Mouse (Mus musculus) liver, postnatal 0 days (tissue): Measurements from ENCODE around the gene Cbx4.

Experiments
- CTCF ChIP-seq: sonication (generic); IDR thresholded peaks from 2 replicates; pipeline ENCODE4 v1.5.1; 2016; ENCODE audit warnings: antibody characterized with exemption, low read depth
- EP300 ChIP-seq: IDR thresholded peaks from 2 replicates; pipeline ENCODE4 v1.6.1; 2016; ENCODE audit warnings: antibody characterized with exemption, low read depth, mild to moderate bottlenecking

DNA sequence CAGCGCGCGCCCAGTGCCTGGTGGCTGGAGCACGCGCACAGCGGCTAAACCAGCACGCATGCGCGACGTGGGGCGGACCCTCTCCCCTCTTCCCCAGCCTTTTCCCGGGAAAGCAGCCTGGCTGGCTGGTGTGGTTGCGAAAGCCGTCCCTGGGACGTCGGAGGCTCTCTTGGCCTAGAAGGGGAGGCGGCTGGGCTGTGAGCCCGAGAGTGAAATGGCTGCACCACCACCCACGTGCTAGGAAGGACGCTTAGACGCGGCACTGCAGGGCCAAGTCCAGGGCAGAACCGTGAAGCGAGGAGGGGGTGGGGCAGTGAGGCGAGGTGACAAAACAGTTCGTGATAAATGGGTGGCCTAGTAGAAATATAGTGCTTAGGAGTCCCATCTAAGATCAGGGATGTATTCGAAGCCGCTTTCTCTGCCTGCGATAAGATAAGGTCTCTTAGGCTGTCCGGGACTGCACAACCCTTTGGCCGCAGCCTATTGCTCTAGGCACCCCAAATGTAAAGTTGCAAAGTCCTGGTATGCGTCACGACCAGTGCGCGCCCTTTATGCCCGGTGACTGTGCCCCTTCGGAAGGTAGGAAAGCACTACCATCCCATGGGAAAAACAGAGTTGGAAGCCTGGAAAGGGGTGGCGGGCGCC is 39.3 kb downstream of the Cbx4 start:
- no peak for TF ChIP-seq CTCF
- TF ChIP-seq EP300 = peak; percentile 47; the same call in 1 of the 2 replicates
